Mouse (Mus musculus): ENCODE measurements around the gene Grik4. TPM values are rescaled to one million over a fixed set of nuclear protein-coding genes. Genes with fewer than 3 reads are reported as not detected.

Grik4 gene
- polyA plus RNA-seq, 1 experiment: 0.16 TPM

DNA sequence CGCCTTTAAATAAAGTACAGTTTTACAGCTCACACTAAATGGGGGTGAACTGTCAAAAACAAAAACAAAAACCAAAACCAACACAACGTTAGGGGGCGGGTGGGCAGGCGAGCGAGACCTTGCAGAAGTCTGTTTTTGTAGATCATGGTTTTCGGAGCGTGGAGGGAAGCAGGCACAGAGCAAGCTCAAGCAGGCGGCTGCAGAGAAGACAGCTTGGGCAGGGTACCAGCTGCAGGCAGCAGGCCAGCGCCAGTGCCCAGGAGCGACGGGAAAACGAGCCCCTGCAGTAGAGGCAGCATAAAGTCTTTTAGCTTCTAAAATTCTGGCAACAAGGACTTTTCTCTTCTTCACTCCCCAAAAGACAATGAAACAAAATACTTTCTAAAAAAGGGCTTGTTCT, 20.1 kb upstream of the Grik4 start:
- Histone ChIP-seq H3K4me3 (ENCODE audit: control insufficient read depth, insufficient read depth, low read length) (no peak overlapping the region), H3K27ac (ENCODE audit: control insufficient read depth, insufficient read depth, low read length) (no peak overlapping the region), H3K36me3 (ENCODE audit: control insufficient read depth, insufficient read depth, low read length) (no peaks in the 10 kb centered on the region), H3K27me3 (ENCODE audit: control insufficient read depth, insufficient read depth, low read length) (no peaks in the 10 kb centered on the region), H3K4me1 (replicated peaks; ENCODE audit: control insufficient read depth, insufficient read depth, low read length) (no peaks in the 10 kb centered on the region)
- DNase-seq: no peak
- 89% methylated on average over 12 of the region's 12 CpGs for WGBS
- TF ChIP-seq CTCF (IDR thresholded peaks at IDR 0.05; ENCODE audit: borderline replicate concordance, control insufficient read depth, extremely low read depth, insufficient read depth, low read length, poor library complexity) (no peak), POLR2A (IDR thresholded peaks at IDR 0.05; ENCODE audit: control insufficient read depth, extremely low read depth, insufficient read depth, low read length, poor library complexity) (no peak)

DNA sequence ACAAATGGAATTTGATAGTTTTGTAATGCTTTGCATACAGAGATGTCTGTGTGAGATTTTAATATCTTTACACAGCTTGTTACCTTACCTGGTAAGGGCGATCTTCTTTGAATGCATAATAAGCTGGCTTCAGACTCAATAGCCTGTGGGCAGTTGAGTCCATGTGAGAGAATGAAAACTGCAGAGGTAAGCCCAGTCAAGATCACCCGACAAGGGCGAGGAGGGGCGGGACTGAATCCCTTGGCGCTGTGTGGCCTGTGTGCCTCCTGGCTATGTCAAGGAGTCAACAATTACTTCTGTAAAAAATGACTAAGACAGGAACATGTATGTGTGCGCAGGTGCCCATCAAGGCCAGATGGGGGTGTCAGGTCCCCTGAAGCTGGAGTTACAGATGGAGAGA, 18.2 kb upstream of the Grik4 start:
- no peak for TF ChIP-seq CTCF (IDR thresholded peaks at IDR 0.05; ENCODE audit: borderline replicate concordance, control insufficient read depth, extremely low read depth, insufficient read depth, low read length, poor library complexity)
- no peak for TF ChIP-seq POLR2A (IDR thresholded peaks at IDR 0.05; ENCODE audit: control insufficient read depth, extremely low read depth, insufficient read depth, low read length, poor library complexity)
- Histone ChIP-seq H3K27ac (ENCODE audit: control insufficient read depth, insufficient read depth, low read length) (no peak overlapping the region), H3K27me3 (ENCODE audit: control insufficient read depth, insufficient read depth, low read length) (no peaks in the 10 kb centered on the region), H3K4me3 (ENCODE audit: control insufficient read depth, insufficient read depth, low read length) (no peak overlapping the region), H3K4me1 (replicated peaks; ENCODE audit: control insufficient read depth, insufficient read depth, low read length) (no peaks in the 10 kb centered on the region), H3K36me3 (ENCODE audit: control insufficient read depth, insufficient read depth, low read length) (no peaks in the 10 kb centered on the region)
- DNase-seq: no peak
- 91% methylated on average over 6 of the region's 6 CpGs for WGBS

DNA sequence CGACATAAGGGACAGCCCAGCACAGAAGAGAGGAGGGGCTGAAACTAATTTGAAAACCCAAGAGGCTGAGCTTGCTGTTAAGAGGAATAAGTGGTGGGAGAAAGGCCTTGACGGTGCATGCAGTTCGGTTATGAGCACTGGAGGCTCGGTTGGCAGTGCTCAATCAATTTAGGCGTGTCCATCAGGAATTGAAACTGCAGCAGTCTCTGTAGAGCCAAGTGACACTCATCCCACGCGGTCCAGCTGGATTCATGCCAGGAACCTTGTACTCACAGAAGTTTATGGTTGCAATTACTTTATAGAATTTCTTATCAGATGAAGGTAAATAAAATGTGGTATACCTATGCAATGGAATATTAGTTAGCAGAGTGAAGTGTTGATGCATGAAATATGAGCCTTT, 14.1 kb upstream of the Grik4 start:
- Histone ChIP-seq H3K27me3 (ENCODE audit: control insufficient read depth, insufficient read depth, low read length) (no peaks in the 10 kb centered on the region), H3K4me3 (ENCODE audit: control insufficient read depth, insufficient read depth, low read length) (no peak overlapping the region), H3K4me1 (replicated peaks; ENCODE audit: control insufficient read depth, insufficient read depth, low read length) (no peaks in the 10 kb centered on the region), H3K36me3 (ENCODE audit: control insufficient read depth, insufficient read depth, low read length) (no peaks in the 10 kb centered on the region), H3K27ac (ENCODE audit: control insufficient read depth, insufficient read depth, low read length) (no peak overlapping the region)
- WGBS: 90% methylated on average over 7 of the region's 7 CpGs
- TF ChIP-seq POLR2A (IDR thresholded peaks at IDR 0.05; ENCODE audit: control insufficient read depth, extremely low read depth, insufficient read depth, low read length, poor library complexity): no peak
- no peak for DNase-seq

DNA sequence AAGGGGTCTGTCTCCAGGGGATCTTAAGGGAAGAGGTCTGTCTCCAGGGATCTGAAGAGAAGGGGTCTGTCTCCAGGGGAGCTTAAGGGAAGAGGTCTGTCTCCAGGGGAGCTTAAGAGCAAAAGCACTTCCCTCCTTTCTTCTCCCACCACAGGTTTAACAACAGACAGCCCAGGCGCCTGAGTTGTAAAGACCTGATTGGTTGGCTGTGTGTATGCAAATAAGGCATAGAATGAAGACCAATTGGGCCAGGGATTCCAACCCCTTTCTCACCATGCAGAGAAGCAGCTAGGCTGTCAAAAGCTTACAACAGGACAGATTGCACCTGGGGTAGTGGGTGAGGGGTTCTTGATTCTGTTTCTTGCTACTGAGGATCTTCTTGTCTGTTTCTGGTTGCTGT, 4.1 kb upstream of the Grik4 start:
- WGBS: 44% methylated on average over 1 of the region's 1 CpGs
- Histone ChIP-seq H3K36me3 (ENCODE audit: control insufficient read depth, insufficient read depth, low read length) (no peaks in the 10 kb centered on the region), H3K4me1 (replicated peaks; ENCODE audit: control insufficient read depth, insufficient read depth, low read length) (peaks cover 7% of the 10 kb centered on the region; the same call in 1 of the 2 replicates), H3K27me3 (ENCODE audit: control insufficient read depth, insufficient read depth, low read length) (peaks cover 6% of the 10 kb centered on the region; the same call in 1 of the 2 replicates), H3K27ac (ENCODE audit: control insufficient read depth, insufficient read depth, low read length) (no peak overlapping the region), H3K4me3 (ENCODE audit: control insufficient read depth, insufficient read depth, low read length) (no peak overlapping the region)
- DNase-seq: no peak
- TF ChIP-seq CTCF (IDR thresholded peaks at IDR 0.05; ENCODE audit: borderline replicate concordance, control insufficient read depth, extremely low read depth, insufficient read depth, low read length, poor library complexity) (no peak), POLR2A (IDR thresholded peaks at IDR 0.05; ENCODE audit: control insufficient read depth, extremely low read depth, insufficient read depth, low read length, poor library complexity) (no peak)

DNA sequence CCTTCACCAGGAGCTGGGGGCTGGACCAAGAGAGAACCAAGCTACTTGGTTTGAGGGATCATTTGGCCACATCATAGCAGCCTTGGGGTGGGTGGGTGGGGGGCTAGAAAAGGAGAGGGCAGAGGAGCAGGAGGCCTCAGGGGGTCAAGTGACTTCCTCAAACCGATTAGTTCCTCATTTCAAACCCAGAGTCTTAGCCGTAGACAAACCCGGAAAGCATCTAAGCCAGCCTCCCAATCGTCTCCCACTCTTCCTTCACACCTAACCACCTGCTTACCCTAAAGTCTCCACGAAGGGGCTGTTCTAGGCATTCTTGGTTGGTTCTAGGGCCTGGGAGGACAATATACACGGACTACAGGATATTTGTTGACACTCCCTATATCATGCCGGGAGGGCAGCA, 881 bp upstream of the Grik4 start:
- peaks cover 7% of the 10 kb centered on the region; the same call in 1 of the 2 replicates for H3K4me1 ChIP-seq (replicated peaks; ENCODE audit: control insufficient read depth, insufficient read depth, low read length)
- H3K4me3 ChIP-seq (ENCODE audit: control insufficient read depth, insufficient read depth, low read length): no peak overlapping the region
- H3K36me3 ChIP-seq (ENCODE audit: control insufficient read depth, insufficient read depth, low read length): no peaks in the 10 kb centered on the region
- H3K27me3 ChIP-seq (ENCODE audit: control insufficient read depth, insufficient read depth, low read length): peaks cover 6% of the 10 kb centered on the region; the same call in 1 of the 2 replicates
- 20% methylated on average over 7 of the region's 7 CpGs for WGBS
- no peak overlapping the region for H3K27ac ChIP-seq (ENCODE audit: control insufficient read depth, insufficient read depth, low read length)
- TF ChIP-seq CTCF (IDR thresholded peaks at IDR 0.05; ENCODE audit: borderline replicate concordance, control insufficient read depth, extremely low read depth, insufficient read depth, low read length, poor library complexity) (no peak), POLR2A (IDR thresholded peaks at IDR 0.05; ENCODE audit: control insufficient read depth, extremely low read depth, insufficient read depth, low read length, poor library complexity) (no peak)
- no peak for DNase-seq

DNA sequence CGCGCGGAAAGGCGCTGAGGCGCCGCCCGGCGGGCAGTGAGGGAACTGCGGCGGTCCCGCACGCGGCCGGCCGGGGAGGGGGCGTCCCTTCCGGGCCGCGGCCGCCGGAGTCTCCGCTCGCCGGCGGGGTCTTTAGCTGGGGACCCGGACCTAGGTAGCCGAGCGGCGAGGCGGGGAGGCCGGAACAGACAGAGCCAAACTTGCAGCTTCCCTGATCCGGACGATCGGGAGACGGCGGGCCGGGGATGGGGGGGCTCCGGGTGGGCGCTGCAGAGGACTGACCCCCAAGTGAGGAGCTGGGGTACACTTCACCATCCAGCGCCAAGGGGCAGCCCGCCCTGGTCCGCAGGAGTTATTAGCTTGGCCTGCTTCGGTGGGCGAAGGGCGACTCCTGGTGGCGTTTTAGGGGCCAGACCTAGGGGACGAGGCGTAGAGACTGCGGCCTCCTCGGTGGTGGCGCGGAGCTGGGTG, 278 bp upstream of the Grik4 start:
- peaks cover 6% of the 10 kb centered on the region; the same call in 1 of the 2 replicates for H3K27me3 ChIP-seq (ENCODE audit: control insufficient read depth, insufficient read depth, low read length)
- TF ChIP-seq POLR2A (IDR thresholded peaks at IDR 0.05; ENCODE audit: control insufficient read depth, extremely low read depth, insufficient read depth, low read length, poor library complexity) (no peak), CTCF (IDR thresholded peaks at IDR 0.05; ENCODE audit: borderline replicate concordance, control insufficient read depth, extremely low read depth, insufficient read depth, low read length, poor library complexity) (0 out of 2 replicates have a peak, but pooled peaks have one; percentile 21)
- no peaks in the 10 kb centered on the region for H3K36me3 ChIP-seq (ENCODE audit: control insufficient read depth, insufficient read depth, low read length)
- 2% methylated on average over 52 of the region's 52 CpGs for WGBS
- H3K4me3 ChIP-seq (ENCODE audit: control insufficient read depth, insufficient read depth, low read length): no peak overlapping the region
- no peak overlapping the region for H3K27ac ChIP-seq (ENCODE audit: control insufficient read depth, insufficient read depth, low read length)
- peaks cover 7% of the 10 kb centered on the region; the same call in 1 of the 2 replicates for H3K4me1 ChIP-seq (replicated peaks; ENCODE audit: control insufficient read depth, insufficient read depth, low read length)
- peak; percentile 65 for DNase-seq

DNA sequence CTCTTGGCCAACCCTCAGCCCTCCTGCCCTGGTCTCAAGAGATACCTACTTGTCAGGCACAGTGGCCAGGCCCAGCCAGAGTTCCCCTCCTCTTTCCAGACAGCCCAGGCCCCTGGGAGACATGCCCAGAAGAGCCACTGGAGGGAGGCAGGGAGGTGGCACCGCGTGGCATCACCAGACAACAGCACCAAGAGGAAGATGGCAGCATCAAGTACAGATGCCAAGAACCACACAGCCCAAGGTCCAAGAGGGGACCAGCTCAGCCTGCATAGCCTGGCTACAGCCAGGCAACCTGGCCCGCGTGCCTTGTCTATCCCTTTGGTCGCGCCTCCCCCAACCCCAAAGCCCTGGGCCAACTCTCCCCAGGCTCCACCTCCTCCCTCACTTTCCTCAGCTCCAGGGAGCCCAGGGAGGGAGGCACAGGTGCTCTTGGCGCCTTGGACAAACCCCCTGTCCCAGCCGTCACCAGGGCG, 1.2 kb downstream of the Grik4 start:
- Histone ChIP-seq H3K27ac (ENCODE audit: control insufficient read depth, insufficient read depth, low read length) (no peak overlapping the region), H3K4me3 (ENCODE audit: control insufficient read depth, insufficient read depth, low read length) (no peak overlapping the region), H3K4me1 (replicated peaks; ENCODE audit: control insufficient read depth, insufficient read depth, low read length) (peaks cover 7% of the 10 kb centered on the region; the same call in 1 of the 2 replicates), H3K36me3 (ENCODE audit: control insufficient read depth, insufficient read depth, low read length) (no peaks in the 10 kb centered on the region), H3K27me3 (ENCODE audit: control insufficient read depth, insufficient read depth, low read length) (peaks cover 6% of the 10 kb centered on the region; the same call in 1 of the 2 replicates)
- no peak for DNase-seq
- no peak for TF ChIP-seq POLR2A (IDR thresholded peaks at IDR 0.05; ENCODE audit: control insufficient read depth, extremely low read depth, insufficient read depth, low read length, poor library complexity)
- no peak for TF ChIP-seq CTCF (IDR thresholded peaks at IDR 0.05; ENCODE audit: borderline replicate concordance, control insufficient read depth, extremely low read depth, insufficient read depth, low read length, poor library complexity)
- WGBS: 28% methylated on average over 9 of the region's 9 CpGs

All from thymus, adult 2 months (tissue).